Mouse (Mus musculus): ENCODE results near the gene Rhox3f.
"Not testable (repeated sequence)": the region's sequence is repeated elsewhere in the genome, so short reads cannot be mapped to it uniquely, and the experiment has no call there.

The Rhox3f gene

DNA sequence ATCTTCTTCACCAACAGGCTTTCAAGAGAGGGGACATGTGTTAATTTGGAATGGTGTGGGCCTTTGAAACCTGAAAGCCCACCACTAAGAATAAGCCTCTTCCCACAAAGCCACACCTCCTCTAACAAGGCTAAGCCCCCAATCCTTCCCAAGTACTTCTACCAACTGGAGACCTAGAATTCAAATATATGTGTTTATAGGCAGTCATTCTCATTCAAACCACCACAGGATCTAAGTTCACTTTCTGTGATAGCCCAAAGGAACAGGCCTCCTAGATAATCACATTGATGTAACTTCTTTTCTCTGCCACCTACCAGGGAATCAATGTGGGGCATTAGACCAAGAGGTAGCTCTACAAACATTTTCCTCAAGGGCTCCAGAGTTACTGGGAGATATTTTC, at the start of gene Rhox3f:
TSS of gene Rhox3f (plus strand) at position 301 of the 400 bp plus-strand sequence.
- not testable (repeated sequence) for DNase-seq

GRCm38 (mm10) chrX:37541719-37542118, 39.1 kb upstream of the Rhox3f start, which contains the start of gene Rhox3e:
Gene Rhox3e (plus strand): TSS chrX:37542019.
- not testable (repeated sequence) for DNase-seq

DNA sequence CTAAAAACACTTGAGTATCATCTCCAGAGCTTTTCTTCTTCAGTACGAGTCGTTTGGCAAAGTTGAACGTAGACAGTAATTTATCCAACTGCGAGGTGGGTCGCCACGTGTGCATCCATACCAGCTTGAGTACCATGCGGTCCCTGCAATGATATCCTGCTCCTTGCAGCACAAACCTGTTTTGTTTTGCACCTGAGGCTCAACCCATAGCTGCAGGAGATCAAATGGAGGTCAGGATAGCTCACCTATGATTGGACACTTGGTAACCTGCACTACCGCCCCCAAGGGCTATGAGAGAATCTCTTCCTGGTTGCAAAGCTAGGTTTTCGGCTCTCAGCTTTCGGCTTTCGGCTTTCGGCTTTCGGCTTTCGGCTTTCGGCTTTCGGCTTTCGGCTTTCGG, 23.7 kb upstream of the Rhox3f start, which contains the start of gene Rhox4e:
TSS of gene Rhox4e (plus strand) at position 301 of the 400 bp plus-strand sequence.
- not testable (repeated sequence) for DNase-seq

DNA sequence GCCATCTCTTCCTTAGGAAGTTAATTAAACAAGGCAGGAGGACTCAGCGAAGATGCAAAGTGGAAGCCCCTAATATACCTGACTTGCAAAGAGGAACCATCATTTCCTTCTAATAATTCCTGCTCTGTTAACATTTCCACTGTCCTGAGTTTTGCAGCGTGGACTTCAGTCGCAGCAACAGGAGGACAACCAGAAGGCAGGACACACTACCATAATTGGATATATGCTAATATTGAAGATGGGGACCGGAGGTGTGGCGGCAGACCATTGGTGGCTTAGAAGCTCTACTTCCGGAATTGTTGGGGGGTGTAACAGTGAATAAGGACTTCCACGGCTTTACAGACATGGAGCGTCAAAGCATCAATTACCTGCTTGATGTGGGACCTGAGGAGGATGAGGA, 9.7 kb upstream of the Rhox3f start, which contains the start of gene Rhox2f:
TSS of gene Rhox2f (plus strand) at position 301 of the 400 bp plus-strand sequence.
- not testable (repeated sequence) for DNase-seq

DNA sequence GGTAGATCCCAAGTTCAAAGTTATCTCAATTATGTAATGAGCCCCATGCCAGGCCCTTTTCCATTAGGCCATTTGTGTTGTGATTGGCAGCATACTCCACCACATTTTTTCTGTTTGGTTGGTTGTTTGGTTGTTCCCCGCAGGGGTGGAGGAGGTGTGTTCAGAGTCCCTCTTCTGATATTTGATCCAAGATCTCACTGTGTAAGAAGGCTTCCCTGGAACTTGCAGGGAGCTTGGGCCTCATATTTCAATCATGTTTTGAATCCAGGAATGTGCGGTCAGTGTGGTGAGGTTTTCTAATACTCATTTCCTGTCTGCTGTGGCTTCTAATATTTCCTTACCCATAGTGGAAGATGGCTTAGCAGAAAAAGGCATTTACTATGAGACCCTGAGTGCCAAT, 8.2 kb upstream of the Rhox3f start:
- DNase-seq: not testable (repeated sequence)

DNA sequence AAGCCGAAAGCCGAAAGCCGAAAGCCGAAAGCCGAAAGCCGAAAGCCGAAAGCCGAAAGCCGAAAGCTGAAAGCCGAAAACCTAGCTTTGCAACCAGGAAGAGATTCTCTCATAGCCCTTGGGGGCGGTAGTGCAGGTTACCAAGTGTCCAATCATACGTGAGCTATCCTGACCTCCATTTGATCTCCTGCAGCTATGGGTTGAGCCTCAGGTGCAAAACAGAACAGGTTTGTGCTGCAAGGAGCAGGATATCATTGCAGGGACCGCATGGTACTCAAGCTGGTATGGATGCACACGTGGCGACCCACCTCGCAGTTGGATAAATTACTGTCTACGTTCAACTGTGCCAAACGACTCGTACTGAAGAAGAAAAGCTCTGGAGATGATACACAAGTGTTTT, 26.8 kb downstream of the Rhox3f start, which contains the start of gene Rhox4f:
TSS of gene Rhox4f (minus strand) at position 101 of the 400 bp plus-strand sequence.
- DNase-seq: not testable (repeated sequence)

DNA sequence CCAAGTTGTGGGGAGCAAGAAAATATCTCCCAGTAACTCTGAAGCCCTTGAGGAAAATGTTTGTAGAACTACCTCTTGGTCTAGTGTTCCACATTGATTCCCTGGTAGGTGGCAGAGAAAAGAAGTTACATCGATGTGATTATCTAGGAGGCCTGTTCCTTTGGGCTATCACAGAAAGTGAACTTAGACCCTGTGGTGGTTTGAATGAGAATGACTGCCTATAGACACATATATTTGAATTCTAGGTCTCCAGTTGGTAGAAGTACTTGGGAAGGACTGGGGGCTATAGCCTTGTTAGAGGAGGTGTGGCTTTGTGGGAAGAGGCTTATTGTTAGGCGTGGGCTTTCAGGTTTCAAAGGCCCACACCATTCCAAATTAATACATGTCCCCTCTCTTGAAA, 47.7 kb downstream of the Rhox3f start, which contains the start of gene Rhox3g:
TSS of gene Rhox3g (minus strand) at position 101 of the 400 bp plus-strand sequence.
- not testable (repeated sequence) for DNase-seq
